Mouse (Mus musculus): ENCODE measurements at regions not wholly inside any gene's neighbourhood (a gene's known extent, or its start where the extent isn't known, plus 50 kb on each side); places are given as distances from the start of the nearest gene placed in this dataset.
A peak's percentile ranks its signal among the peaks of the same experiment; 100 is the strongest.
"Not testable (repeated sequence)": the region's sequence is repeated elsewhere in the genome, so short reads cannot be mapped to it uniquely, and the experiment has no call there.

DNA sequence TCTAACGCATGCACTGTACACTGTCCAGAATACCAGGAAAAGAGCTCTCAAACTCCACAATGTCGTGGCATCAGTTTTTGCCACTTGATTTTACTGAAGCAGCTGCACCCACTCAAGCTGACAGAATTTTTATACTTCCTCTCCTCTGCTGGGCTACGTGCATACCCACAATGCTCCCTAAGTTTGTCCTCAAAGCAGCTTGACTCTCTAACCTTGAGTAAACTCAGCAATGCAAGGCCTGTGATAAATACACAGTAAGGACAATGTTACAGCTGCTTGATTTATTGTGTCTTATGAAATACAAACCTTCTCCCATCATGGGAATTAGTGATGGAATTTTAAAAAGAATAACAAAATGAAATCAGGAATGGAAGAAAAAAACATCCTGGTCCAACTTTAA, 129.7 kb downstream of the Trmt11 start:
- DNase-seq (ENCODE audit: low read depth, low spot score), result no peak

DNA sequence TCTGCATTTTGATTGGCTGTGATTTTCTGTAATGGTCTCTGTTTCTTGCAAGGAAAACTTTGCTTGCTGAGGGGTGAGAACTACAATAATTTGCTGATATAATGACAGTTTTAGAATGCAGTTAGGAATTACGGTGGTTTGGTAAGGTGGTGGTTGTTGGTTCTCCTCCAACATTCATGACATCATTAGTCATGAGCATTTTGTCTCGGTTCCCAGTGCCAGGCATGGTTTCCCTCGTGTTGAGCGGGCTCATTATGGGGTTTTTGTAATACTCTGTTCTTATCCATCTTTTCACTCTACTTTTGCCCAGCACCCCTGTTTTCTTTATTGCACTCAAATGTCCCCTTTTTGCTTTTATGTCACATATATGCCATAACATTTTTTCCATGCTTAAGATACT, 149.9 kb downstream of the Trmt11 start:
- DNase-seq (ENCODE audit: low read depth, low spot score), result no peak

DNA sequence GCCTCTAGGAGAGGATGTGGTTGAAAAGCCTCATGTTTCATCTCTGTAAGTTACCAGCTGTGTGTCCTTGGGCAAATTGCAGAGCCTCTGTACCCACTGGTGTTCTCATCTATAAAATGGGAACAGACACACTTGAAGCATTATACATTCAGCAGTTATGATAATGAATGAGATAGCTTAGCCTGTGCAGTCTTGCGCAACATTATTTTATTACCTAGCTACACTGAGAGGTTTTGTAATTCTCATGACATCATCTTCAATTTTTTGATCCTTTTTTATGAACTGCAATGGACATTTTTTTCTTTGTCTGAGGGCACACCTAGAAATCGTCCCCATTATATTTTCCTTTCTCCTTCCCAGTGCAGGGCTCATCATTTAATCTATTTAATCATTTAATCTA, 153.5 kb downstream of the Trmt11 start:
- DNase-seq (ENCODE audit: low read depth, low spot score), result no peak

DNA sequence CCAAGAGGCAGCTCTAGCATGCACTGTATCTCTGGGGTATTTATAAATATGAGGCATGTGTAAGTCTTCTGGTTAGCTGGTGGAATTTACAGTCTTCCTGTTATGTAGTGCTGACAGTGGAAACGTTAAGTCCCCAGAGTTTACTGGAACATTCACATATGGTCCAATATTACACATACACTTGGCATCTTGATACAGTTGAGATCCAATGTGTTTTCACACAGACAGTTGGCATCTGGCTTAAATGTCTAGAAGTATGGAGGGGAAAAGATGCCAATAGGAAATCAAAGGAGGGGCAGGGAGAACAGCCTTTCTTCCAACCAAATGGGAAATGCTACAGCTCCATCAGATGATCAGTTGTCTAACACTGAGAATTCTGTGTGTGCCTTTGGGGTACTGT, 154.0 kb downstream of the Trmt11 start:
- no peak for DNase-seq (ENCODE audit: low read depth, low spot score)

DNA sequence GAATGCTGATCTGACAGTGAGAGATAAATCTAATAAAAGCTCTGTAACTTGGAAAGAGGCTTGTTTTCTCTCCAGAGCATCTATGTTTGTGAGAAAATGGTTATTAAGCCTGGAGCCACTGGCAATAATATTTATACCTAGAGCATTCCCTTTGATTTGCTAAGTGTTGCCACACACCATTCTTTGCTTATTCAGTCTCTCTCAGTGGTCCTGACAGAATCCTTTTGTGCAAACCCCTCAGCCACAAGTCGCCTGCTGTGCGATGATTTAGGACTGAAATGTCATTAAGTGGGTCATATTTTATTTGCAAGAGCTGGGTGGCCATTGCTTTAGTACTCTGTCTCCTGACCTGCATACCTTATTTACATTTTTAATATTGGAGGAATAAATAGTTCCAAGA, 160.7 kb downstream of the Trmt11 start:
- peak; percentile 68 for DNase-seq (ENCODE audit: low read depth, low spot score)

DNA sequence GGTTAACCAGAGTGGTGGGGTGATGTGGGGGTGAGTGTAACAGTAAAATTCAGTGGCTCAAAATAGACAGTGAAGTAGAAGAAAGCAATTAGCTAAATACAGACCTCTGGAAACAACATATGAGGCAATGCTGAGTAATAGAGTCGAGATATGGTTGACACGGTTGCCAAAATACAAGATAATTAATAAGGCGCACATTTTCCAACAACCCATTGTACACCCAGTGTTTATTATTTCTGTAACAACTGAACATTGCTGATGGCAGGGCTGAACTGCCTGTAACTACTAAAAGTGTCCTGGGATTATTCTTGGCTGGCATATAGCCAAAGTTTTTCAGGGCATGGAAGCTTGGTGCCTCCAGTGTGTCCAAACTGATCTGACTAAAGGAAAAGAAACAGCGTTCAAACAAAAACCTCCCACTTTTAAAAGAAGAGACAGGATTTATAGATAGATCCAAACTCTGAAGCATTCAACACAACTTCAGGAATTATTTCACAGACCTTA, 174.1 kb downstream of the Trmt11 start:
- no peak for DNase-seq (ENCODE audit: low read depth, low spot score)

DNA sequence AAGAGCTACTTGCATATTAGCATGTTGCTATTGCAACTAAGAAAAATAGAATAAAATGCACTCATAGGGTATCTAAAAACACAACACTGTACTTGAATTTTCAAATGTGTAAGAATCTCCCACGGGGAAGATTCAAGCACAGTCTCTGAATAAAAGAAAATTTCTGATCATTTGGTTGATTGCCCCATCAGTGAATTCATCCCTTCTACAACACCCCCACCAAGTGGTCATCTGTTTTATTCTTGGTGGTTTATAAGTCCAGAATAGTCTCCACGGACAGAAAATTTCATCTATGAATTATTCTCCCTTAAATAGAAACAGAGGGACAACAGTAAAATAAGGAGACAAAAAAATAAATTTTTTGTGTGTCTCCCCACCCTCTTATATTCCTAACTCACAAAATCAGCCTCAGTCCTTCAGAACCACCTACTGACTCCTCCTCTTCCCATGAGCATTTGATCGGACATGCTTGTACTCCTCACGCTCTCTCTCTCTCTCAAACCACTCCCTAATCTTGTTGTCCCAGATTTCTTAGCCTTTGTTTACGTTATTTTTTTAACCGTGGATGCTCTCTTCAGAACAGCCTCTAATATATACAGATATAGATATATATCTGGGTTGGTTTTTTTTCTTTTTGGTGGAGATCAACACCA, 181.0 kb downstream of the Trmt11 start:
- DNase-seq (ENCODE audit: low read depth, low spot score), result no peak

DNA sequence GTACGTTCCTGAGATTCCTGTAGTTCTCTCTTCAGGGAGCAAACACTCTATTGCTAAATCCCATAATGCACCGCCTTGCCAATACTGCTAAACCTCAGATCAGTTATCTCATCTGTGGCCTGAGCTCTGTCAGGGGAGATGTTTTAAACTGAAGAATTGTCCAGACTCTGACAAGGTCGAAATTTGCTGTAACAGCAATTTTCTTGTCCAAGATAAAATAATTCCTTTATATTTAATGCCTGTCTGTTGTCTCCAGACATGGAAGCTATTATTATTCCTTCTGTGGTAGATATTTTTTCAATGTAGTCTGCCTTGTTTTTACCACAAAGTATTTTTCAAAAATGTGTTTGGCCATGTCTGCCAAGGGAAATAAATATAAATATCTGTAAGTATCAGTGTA, 184.2 kb downstream of the Trmt11 start:
- DNase-seq (ENCODE audit: low read depth, low spot score), result no peak

DNA sequence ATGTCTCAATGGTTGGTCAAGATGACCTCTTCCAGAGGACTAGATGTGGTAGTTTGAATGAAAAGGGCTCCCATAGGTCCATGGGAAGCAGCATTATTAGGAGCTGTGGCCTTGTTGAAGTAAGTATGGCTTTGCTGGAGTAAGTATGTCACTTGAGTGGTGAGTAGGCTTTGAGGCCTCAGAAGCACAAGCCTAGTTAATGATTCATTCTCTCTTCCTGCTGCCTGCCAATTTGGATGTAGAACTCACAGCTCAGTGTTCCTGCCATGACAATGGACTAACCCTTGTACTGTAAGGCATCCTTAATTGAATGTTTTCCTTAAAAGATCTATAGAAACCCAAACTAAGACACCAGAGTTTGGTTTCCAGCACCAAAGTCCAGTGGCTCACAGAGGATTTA, 188.8 kb downstream of the Trmt11 start:
- no peak for DNase-seq (ENCODE audit: low read depth, low spot score)

DNA sequence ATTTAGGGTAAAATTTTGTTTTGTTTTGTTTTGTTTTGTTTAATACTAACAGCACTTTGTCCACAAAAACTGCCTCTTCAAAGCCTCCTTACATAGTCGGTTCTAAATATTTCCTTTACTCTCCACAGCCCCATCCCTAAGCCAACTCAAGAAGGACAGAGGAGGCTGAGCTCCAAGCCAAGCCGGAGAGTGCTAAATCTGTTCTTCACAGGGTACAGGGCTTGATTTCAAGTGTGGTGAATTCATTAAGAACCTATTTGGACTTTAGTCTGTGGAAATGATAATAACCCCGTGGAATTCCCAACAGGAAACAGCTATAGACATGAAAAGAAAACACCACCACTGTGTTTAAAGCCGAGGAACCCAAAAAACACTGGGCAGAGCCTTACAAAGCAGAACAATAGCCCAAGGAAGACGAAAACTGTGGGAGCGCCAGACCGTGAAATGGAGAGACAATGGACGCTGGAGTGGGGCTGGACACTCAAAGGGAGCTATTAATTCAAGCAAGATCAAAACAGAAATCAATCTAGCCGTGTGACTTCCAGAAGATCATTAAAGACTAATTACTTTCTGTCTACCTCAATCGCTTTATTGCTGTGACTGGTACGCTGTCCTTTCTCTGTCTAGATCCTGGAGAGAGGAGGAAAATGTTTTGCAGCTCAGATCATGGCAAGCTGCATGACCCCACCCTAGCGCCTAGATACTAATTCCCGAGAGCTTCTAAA, 194.7 kb downstream of the Trmt11 start:
- DNase-seq (ENCODE audit: low read depth, low spot score), result peak; percentile 84

DNA sequence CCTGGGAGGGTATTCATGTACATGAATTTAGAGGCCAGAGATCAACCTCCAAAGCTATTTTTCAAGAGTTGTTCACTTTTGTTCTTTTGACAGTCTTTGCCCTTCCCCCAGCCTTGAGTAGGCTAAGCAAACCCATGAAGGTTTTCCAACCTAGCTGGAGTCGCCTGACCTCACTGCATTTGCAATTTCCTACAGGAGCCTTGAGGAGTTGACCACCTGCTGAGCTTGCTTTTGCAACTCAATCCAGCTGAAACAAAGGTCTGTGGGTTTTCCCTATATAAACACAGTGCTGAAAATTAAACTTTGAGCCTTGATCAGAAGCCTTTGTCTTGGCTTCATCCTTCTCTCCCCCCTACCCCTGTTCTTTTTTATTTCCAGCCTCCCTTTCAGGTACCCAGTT, 170.2 kb upstream of the Cenpw start:
- peak; percentile 22 for DNase-seq (ENCODE audit: low read depth, low spot score)

DNA sequence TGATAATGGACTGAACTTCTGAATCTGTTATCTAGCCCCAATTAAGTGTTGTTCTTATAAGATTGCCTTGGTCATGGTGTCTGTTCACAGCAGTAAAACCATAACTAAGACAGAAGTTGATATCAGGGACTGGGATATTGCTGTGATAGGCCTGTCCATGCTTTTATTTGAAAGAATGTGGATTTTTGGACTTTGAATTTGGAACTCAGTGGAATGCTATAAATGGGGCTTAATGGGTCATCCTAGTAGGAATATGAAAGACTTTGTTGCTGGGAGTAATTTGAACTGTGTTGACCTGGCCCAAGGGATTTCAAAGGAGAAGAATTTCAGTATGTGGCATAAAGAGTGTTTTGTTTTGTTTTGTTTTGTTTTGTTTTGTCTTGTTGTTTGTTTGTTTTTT, 160.5 kb upstream of the Cenpw start:
- not testable (repeated sequence) for DNase-seq (ENCODE audit: low read depth, low spot score)

DNA sequence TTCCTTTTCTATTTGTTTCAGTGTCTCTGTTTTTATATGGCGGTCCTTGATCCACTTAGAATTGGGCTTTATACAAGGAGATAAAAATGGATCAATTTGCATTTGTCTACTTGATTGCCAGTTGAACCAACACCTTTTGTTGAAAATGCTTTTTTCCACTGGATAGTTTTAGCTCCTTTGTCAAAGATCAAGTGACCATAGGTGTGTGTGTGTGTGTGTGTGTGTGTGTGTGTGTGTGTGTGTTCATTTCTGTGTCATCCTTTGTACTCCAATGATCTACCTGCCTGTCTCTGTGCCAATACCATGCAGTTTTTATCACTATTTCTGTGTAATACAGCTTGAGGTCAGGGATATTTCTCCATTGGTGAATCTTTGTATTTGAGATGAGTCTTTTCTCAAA, 158.7 kb upstream of the Cenpw start:
- no peak for DNase-seq (ENCODE audit: low read depth, low spot score)

DNA sequence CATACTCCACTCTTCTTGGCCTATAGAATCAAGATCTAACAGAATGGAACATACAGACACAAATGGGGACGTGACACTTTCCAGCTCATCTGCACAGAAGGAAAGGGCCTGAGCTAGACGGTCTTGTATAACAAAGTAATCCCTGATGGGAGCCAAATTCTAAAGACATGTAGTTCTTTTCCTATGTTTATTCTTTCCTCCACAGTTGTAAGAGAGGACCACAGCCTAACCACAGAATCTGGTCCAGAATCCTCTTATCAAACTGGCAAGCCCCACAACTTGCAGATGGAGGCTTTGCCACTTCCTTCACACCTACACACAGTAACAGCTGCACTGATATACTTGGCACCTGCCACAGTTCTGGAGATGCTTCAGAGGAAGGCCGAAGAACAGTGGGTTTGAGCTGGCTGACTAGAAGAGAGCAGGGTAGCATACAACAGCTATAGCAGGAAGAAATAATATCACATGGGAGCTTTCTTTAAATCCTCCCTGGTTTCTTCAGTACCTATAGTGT, 142.7 kb upstream of the Cenpw start:
- no peak for DNase-seq (ENCODE audit: low read depth, low spot score)

DNA sequence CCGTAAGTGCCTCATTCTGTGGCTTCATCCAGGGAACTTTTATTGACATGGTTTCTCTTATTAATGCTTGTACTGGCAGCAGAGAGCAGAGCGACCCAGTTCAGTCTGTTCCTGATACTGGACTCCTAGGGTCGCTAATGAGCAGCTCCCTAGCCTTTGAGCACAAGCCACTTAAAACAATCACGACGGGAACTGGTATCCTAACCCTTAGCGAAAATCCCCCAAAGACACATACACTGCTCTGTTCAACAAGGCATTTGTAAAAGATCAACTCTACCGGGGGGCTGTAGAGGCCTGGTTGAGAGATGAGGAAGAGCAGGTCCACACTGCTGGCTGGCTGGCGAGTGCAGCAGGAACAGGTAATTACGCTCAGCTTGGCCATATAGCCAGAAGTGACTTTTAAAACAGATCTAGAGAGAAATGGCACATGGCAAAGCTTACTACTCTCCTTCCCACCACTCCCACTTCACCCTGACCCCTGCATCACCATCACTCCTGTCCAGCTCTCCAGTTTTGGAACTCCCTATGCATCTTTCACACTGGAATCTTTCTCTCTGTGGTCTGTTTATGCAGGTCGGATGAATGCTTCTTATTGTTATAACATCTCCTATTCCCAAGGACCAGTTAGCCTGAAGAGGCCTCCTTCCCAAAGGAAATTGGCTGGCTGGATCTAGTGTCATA, 128.1 kb upstream of the Cenpw start:
- peak; percentile 10 for DNase-seq (ENCODE audit: low read depth, low spot score)

DNA sequence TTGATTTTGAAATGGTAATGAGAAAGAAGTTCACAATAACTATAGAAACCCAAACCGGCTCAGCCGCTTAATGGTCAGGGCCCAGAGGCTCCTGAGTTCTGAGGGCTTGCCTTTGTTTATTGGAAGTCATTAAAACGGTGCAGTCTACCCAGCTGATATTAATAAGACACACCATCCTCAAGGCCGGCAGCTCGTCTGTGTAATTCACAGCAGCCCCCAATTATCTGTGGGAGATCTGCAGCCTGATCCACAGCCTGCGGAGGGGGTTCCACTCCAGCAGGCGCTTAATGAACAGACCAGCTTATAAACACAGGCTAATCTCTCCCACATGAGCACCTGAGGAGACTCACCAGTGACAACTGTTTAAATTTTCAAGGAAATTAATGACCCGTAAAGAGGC, 127.5 kb upstream of the Cenpw start:
- peak; percentile 39 for DNase-seq (ENCODE audit: low read depth, low spot score)

DNA sequence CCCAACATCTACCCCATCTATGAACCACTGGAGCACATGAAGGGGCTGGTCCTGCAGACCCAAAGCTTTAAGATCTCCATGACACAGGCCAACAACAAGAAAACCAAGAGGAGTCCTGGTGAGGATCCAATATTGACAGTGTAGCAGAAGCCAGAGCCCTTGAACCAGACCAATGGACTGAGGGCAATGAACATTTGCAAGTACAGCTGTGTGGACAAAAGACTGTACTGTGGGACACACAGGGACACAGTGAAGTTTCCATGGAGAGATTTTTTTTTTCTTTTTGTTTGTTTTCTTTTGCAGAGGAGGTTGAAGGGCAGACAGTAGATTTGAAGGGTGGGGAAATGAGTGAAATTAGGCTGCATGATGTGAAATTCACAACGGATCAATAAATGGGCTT, 126.5 kb upstream of the Cenpw start:
- DNase-seq (ENCODE audit: low read depth, low spot score), result no peak

DNA sequence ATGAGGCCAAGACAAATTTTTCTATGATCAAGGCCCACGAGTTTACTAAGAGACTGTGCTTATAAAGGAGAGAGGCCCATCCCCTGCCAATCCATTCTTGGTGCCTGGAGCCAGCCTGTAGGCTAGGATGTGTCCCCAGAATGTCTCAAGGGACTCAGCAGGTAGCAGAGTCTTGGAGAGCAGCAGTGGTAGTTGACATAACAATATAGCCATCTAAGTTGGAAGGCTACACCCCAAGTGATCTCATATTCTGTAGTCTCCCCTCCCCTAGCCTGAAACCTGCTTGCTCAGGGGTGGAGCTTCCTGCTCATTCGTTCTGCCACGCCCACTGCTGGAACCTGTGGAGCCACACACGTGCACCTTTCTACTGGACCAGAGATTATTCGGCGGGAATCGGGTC, 95.5 kb upstream of the Cenpw start:
- DNase-seq (ENCODE audit: low read depth, low spot score), result not testable (repeated sequence)

DNA sequence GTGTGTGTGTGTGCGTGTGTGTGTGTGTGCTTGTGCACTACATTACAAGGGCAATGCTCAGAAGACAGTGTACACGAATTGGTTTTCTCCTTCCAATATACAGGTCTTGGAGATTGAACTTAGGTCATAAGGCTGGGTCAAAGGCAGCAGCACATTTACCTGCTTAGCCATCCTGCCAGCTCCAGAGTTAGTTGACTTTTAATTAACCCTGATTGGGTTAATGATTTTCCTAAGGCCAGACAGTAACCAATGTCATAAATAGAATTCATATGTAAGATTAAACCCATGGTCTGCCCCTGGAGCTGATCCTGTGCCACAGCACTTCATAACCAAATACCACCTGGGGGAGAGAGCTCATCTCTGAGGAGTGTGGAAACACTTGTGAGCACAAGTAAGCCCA, 81.3 kb upstream of the Cenpw start:
- no peak for DNase-seq (ENCODE audit: low read depth, low spot score)

DNA sequence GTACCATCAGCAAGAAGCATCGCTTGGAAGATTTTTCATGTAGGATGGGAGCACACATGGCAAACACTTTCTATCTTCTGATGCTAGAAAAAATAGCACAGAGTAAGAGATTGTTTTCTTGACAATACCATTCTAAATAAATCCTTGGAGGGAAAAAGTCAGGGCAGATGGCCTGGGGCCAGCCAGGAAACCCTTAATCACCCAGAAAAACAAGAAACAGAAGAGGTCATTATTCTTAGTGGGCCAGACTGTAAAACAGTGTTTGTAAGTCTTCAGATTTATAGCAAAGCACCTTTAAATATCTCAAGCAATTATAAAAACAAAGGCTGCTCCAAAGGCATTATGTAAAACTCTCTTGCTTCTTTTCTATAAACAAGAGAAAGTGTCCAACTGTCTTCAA, 80.1 kb upstream of the Cenpw start:
- DNase-seq (ENCODE audit: low read depth, low spot score), result peak; percentile 19

DNA sequence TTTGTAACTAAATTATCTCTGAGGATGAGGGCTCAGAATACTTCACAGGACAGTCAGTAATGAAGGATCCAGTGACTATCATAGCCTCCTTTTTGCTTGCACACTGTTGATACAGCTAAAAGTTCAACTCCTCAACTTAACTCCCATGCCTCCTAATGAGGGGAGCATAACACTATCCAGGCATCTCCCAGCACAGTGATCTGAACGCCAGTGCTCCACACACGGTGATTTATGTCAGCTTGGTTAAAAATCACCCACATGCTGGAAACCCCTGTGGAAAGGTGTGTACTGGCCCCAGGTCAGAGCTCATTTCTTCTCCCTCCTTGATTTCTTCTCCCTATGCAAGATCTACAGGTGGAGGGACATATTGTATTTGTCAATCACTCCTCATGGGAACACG, 79.6 kb upstream of the Cenpw start:
- peak; percentile 36 for DNase-seq (ENCODE audit: low read depth, low spot score)

DNA sequence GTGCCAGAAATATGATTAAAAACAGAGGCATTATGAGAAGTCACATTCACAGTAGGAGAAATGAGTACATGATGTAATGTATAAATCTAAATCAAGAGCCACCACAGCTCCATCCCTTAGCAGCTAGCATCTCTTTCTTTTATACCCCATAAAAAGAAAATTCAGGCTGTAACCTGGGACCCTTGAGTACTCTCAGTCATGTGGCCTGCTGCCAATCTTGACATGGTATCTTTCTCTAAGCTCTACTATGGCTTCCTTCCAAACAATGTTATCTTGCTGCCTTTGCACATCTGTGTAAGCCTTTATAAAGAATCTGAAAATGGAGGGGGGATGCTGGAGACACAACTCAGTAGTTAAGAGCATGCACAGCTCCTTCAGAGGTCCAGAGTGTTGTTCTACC, 78.6 kb upstream of the Cenpw start:
- DNase-seq (ENCODE audit: low read depth, low spot score), result no peak

DNA sequence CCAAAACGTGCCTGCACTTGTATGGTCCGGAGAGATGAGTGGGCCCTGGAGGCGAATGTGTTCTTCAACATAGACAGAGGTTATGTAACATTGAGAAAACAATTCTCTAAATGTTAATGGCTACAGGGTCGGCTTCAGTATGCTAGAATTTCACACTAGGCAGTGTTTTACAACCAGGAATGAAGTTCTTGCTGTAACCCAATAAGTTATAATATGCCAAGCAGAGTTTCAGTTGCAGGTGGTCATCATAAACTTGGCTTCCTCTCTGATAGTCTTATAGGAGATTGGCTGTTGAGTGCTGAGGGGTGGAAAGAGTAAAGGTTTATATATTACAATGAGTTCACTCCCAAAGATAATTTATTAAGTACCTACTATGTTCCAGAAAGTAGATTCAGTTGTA, 64.8 kb upstream of the Cenpw start:
- DNase-seq (ENCODE audit: low read depth, low spot score), result no peak

Measured in mesoderm, embryonic 11.5 days (tissue).